Mouse (Mus musculus): ENCODE data around the gene Nedd9. TPM values are rescaled to one million over a fixed set of nuclear protein-coding genes. Genes with fewer than 3 reads are reported as not detected.
A peak's percentile ranks its signal among the peaks of the same experiment; 100 is the strongest.

Gene Nedd9
- polyA plus RNA-seq, 1 experiment from 2014 or later, result 16.4 TPM

DNA sequence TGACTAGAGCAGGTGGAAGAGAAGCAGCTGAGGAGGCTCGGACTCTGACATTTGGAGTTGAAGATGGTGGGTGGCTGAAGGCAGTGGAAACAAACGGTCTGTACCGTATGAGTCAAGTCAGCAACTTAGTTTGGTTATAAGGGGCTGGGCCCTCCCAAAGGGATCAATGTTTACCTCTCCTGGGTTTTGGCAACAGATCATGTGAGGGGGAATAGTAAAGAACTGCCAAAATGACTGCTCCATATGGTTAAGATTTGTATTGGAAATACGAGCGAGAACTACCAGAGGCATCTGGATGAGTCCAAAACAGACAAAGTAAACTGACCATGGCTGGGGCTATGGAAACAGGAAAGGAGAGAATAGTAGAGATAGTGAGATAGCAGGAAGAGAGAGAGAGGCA is 64.6 kb downstream of the Nedd9 start:
- no peaks in the 10 kb centered on the region for H3K36me3 ChIP-seq
- no peaks in the 10 kb centered on the region for H3K4me1 ChIP-seq
- no peaks in the 10 kb centered on the region for H3K27me3 ChIP-seq
- WGBS, result 87% methylated on average over 5 of the region's 5 CpGs
- H3K9me3 ChIP-seq, result no peaks in the 10 kb centered on the region
- H3K4me2 ChIP-seq (replicated peaks), result no peak overlapping the region
- no peak overlapping the region for H3K9ac ChIP-seq (replicated peaks)
- no peak overlapping the region for H3K4me3 ChIP-seq
- H3K27ac ChIP-seq (replicated peaks), result no peak overlapping the region
- no peak for ATAC-seq (ENCODE audit: low FRiP score, low read depth)

DNA sequence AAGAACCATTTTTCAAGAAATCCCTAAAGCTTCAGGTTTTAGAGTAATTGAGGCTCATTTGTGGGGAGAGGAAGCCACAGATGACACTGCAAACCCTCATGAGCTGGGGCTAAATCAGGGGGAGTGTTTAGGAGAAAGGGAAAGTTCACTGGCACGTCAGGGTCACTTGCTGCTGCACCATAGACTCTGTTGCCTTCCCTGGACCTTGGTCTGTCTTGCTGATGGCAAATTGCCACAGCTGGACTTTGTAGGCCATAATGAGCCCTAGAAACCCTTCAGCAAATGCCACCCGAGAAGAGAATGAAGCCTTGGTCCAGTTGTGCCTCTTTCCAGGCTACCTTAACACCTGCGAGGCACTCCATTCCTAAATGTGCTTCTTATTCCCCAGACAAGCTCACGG is 66.8 kb downstream of the Nedd9 start:
- 86% methylated on average over 4 of the region's 4 CpGs for WGBS
- Histone ChIP-seq H3K27ac (replicated peaks) (no peak overlapping the region), H3K4me3 (no peak overlapping the region), H3K4me1 (peaks cover 10% of the 10 kb centered on the region; the same call in 1 of the 2 replicates), H3K4me2 (replicated peaks) (no peak overlapping the region), H3K36me3 (no peaks in the 10 kb centered on the region), H3K27me3 (no peaks in the 10 kb centered on the region), H3K9me3 (no peaks in the 10 kb centered on the region), H3K9ac (replicated peaks) (no peak overlapping the region)
- no peak for ATAC-seq (ENCODE audit: low FRiP score, low read depth)

DNA sequence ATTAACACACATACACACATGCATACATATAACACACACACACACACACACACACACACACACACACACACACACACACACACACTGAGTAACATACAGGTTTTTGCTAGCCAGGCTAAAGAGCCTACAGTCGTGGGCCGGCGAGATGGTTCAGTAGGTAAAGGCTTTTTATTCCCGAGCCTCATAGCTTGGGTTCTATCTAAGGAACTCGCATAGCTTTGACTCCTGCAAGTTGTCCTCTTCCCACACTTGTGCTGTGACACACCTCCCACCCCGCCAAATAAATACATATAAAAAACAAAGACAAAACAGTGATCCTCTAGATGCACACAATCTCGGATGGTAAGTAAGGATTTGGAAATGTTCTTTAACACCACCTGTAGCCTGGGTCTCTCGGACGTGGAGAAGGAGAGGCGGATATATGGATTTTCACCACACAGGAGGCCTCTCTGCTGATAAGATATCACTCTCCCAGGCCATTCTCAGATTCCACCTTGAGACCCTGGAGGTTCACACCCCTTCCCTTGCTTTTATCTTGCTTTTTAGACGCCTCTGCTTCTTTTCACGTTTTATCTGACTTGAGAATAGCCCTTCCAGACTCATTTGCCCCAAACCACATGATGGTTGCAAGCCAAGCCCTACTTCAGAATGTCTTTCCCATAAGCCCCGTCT is 68.8 kb downstream of the Nedd9 start:
- ATAC-seq (ENCODE audit: low FRiP score, low read depth), result no peak
- Histone ChIP-seq H3K27ac (replicated peaks) (no peak overlapping the region), H3K9me3 (no peaks in the 10 kb centered on the region), H3K4me3 (no peak overlapping the region), H3K36me3 (no peaks in the 10 kb centered on the region), H3K4me2 (replicated peaks) (no peak overlapping the region), H3K9ac (replicated peaks) (no peak overlapping the region), H3K4me1 (peaks cover 10% of the 10 kb centered on the region; the same call in 1 of the 2 replicates), H3K27me3 (no peaks in the 10 kb centered on the region)
- 87% methylated on average over 13 of the region's 13 CpGs for WGBS

DNA sequence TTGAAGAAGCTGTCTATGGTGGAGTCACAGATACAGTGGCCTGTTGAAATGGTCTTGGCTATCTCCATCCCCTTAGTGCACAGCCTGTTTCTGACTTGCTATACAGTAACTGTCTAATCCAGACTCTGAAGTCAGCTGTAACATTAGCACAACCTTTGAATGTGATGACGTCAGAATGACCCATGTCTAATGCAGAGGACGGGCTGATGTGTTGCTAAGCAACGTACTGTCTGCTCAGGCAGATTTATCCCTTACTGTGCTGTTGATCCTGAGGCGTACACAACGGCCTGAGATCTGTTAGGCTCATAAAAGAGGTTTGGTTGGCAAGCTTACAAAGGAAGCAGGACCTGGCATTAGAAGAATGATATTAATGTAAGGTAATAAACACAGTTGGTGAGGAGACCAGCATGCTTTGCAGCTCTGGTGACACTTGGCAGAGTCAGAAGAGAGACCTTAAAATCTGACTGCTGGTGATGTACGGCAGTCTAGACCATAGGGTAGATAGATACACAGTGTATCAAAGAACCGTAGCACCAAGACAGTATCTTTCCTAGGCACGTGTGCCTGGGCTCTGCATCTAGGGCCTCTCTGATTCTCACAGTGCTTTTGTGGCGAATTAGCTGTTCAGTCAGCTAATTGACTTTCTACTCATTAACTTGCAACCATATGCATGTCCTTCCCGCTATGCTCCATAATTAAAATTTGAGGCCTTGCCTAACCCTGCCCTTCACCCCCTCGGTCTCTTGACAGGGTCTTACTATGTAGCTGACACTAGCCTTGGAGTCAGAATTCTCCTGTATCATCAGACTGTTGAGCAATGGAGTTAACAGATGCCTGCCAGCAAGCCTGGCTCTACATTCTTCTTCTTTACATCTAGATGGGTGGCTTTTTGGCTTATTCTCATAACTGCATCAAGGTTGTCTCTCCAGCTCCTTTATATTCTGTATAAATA is 70.8 kb downstream of the Nedd9 start:
- H3K9me3 ChIP-seq, result no peaks in the 10 kb centered on the region
- H3K4me1 ChIP-seq, result peaks cover 10% of the 10 kb centered on the region; the same call in 1 of the 2 replicates
- no peak overlapping the region for H3K4me3 ChIP-seq
- 76% methylated on average over 11 of the region's 11 CpGs for WGBS
- no peaks in the 10 kb centered on the region for H3K36me3 ChIP-seq
- no peak overlapping the region for H3K4me2 ChIP-seq (replicated peaks)
- ATAC-seq (ENCODE audit: low FRiP score, low read depth), result peak; percentile 60; the same call in 1 of the 2 replicates
- no peak overlapping the region for H3K9ac ChIP-seq (replicated peaks)
- 0 out of 2 replicates have a peak overlapping the region, but pooled peaks have one; percentile 35 for H3K27ac ChIP-seq (replicated peaks)
- no peaks in the 10 kb centered on the region for H3K27me3 ChIP-seq

DNA sequence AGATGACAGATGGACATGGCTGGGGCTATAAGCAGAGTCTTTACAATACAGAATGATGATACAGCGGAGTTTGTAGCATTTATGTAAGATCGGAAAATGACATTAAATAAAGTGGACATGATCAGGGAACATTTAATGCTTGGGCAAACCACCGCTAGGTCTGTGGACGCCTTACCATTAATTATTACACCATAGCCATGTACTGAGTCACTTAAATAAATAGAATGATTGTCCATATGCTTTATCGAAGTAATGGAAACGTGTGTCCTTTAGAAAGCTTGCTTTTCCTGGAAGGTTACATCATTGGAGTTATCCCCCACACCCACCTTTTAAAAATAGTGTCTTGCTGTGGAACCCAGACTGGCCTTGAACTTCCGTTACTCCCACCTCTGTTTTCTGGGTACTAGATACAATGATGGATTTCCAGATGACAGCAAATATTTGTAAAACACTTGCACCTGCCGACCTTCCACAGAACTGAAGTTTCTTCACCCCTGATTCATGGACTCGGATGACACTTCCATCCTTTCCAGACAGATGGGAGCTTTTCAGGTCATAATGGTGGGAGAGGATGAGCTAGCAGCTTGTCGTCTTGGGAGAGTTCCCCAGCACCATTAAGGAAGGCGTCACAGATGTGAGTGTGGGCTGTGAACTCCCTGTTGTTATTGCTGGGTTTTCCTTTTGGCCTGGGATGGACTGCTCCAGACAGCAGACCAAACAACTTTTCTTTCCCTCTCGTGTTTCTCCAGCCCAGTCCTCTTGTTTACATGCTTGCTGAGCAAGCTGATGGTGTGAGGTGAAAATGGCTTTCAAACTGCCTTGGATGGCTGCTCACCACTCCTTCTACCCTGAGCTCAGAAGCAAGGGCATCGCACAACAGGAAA is 76.7 kb downstream of the Nedd9 start:
- H3K4me2 ChIP-seq (replicated peaks), result no peak overlapping the region
- H3K36me3 ChIP-seq, result no peaks in the 10 kb centered on the region
- H3K27me3 ChIP-seq, result no peaks in the 10 kb centered on the region
- H3K27ac ChIP-seq (replicated peaks), result no peak overlapping the region
- ATAC-seq (ENCODE audit: low FRiP score, low read depth), result no peak
- H3K4me1 ChIP-seq, result no peaks in the 10 kb centered on the region
- H3K9me3 ChIP-seq, result no peaks in the 10 kb centered on the region
- H3K9ac ChIP-seq (replicated peaks), result no peak overlapping the region
- WGBS, result 87% methylated on average over 13 of the region's 13 CpGs
- no peak overlapping the region for H3K4me3 ChIP-seq

DNA sequence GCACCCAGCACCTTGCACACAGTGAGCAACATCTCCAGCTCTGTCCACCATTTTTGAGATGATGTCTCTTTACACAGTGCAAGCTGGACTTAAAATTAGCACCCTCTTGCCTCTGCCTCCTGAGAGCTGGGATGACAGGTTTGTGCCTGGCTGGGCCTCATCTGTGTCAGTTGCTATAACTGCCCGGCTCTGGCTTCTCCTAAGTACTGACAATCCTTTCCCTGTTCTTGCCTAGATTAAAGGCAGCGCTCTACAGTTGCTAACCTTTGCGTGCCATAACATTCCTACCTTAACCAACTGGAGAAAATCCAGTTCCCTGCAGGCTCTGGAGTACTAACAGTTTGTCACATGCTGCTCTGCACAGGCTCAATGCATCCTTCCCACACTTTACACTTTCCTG is 77.9 kb downstream of the Nedd9 start:
- H3K9me3 ChIP-seq, result no peaks in the 10 kb centered on the region
- H3K27me3 ChIP-seq, result no peaks in the 10 kb centered on the region
- ATAC-seq (ENCODE audit: low FRiP score, low read depth), result no peak
- H3K4me1 ChIP-seq, result no peaks in the 10 kb centered on the region
- no peaks in the 10 kb centered on the region for H3K36me3 ChIP-seq
- no peak overlapping the region for H3K27ac ChIP-seq (replicated peaks)
- H3K4me2 ChIP-seq (replicated peaks), result no peak overlapping the region
- 91% methylated on average over 3 of the region's 3 CpGs for WGBS
- H3K4me3 ChIP-seq, result no peak overlapping the region
- H3K9ac ChIP-seq (replicated peaks), result no peak overlapping the region

DNA sequence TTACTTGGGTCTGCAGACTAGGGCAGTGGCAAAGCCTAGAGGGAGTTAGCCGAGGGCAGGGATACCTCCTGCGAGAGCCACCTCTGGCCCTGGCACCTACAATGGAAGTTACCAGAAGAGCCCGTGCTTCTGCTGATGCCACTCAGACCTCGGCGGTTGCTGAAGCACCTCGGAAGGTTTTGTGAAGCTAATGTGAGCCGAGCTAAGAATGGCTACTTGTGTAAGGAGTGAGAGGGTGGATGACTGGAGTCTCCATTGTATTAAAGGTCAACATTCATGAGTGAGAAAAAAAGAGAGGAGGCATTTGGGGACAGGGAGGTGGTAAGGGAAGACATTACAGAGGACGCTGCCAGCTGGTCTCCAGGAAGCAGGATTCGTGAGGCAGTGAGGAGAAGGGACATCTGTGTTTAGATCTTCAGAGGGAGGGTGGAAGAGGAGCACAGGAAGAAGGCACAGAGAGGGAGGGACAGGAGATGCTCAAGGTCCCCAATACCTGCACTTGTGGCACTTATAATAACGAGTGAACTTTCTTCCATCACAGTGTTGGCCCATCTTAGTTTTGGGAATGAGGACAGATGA is 78.7 kb downstream of the Nedd9 start:
- H3K27ac ChIP-seq (replicated peaks), result no peak overlapping the region
- no peak overlapping the region for H3K9ac ChIP-seq (replicated peaks)
- no peak overlapping the region for H3K4me3 ChIP-seq
- no peaks in the 10 kb centered on the region for H3K9me3 ChIP-seq
- H3K4me2 ChIP-seq (replicated peaks), result no peak overlapping the region
- no peaks in the 10 kb centered on the region for H3K27me3 ChIP-seq
- no peaks in the 10 kb centered on the region for H3K4me1 ChIP-seq
- WGBS, result 87% methylated on average over 10 of the region's 10 CpGs
- H3K36me3 ChIP-seq, result no peaks in the 10 kb centered on the region
- ATAC-seq (ENCODE audit: low FRiP score, low read depth), result no peak

DNA sequence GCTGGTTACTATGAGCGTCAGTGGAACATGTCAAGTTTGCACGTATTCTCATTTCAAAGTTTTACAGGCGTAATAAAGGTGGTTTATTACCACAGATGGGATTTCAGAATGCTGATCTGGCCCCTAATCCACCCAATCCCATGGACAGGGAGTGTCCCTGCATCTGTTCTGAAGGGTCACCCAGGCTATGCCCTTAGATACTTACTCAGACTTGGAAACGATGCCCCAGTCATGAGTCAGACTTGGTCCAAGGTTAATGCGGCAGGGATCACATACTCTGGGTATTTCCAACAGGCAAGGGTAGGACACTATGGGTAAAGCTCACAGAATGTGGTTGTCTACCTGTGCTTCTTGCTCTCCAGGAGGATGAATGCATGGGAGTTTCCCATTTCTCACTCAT is 82.2 kb downstream of the Nedd9 start:
- no peak overlapping the region for H3K4me3 ChIP-seq
- no peaks in the 10 kb centered on the region for H3K36me3 ChIP-seq
- no peak overlapping the region for H3K4me2 ChIP-seq (replicated peaks)
- no peak overlapping the region for H3K27ac ChIP-seq (replicated peaks)
- no peak overlapping the region for H3K9ac ChIP-seq (replicated peaks)
- ATAC-seq (ENCODE audit: low FRiP score, low read depth), result no peak
- H3K27me3 ChIP-seq, result no peaks in the 10 kb centered on the region
- peaks cover 8% of the 10 kb centered on the region; the same call in 1 of the 2 replicates for H3K4me1 ChIP-seq
- no peaks in the 10 kb centered on the region for H3K9me3 ChIP-seq
- WGBS, result 94% methylated on average over 5 of the region's 5 CpGs

DNA sequence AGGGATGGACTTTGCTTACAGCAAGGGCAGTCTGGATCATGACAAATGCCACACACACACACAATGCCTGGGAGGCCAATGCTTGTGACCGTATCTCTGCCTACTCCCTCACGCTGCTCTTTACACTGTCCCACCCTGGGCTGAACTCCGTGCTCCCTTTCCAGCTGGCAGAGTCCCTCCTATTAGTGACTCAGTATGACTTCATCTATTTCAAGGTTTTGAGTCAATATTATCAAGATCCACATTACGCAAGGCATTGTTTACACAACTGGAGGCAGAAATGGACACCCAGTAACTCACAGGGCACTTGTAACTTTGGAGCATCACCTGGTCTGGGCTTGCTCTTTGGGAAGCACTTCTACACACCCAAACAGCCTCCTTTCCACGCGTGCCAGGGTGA is 83.3 kb downstream of the Nedd9 start:
- Histone ChIP-seq H3K36me3 (no peaks in the 10 kb centered on the region), H3K27ac (replicated peaks) (no peak overlapping the region), H3K4me3 (no peak overlapping the region), H3K4me2 (replicated peaks) (no peak overlapping the region), H3K27me3 (no peaks in the 10 kb centered on the region), H3K4me1 (peaks cover 8% of the 10 kb centered on the region; the same call in 1 of the 2 replicates), H3K9ac (replicated peaks) (no peak overlapping the region), H3K9me3 (no peaks in the 10 kb centered on the region)
- ATAC-seq (ENCODE audit: low FRiP score, low read depth), result no peak
- WGBS, result 90% methylated on average over 6 of the region's 6 CpGs

DNA sequence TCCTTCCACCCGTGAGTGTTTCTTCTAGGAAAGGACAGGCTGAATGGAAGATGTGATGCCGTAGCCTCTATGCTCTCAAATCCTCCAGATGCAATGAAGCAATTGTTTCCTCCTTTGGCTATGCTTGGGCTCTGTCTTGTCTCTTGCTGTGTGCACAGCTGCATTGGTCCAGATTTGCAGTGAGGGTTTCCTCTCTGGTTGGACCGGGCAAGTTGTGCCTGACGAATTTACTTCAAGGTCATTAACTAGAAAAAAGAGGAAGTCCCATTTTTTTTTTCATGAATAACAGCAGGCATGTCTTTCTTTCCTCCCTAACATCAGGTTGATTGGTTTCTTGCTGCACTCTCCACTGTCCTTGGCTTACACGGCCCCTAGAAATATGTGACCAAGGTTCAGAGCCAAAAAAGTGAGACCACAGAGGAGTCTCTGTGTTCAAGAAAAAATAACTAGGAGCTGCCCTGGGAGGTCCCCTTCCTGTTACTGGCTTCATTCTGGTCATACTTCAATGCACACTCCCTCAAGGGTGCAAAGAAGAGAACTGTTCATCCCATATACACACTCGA is 84.6 kb downstream of the Nedd9 start:
- Histone ChIP-seq H3K9ac (replicated peaks) (no peak overlapping the region), H3K27me3 (no peaks in the 10 kb centered on the region), H3K4me2 (replicated peaks) (no peak overlapping the region), H3K27ac (replicated peaks) (no peak overlapping the region), H3K4me1 (peaks cover 8% of the 10 kb centered on the region; the same call in 1 of the 2 replicates), H3K4me3 (no peak overlapping the region), H3K9me3 (no peaks in the 10 kb centered on the region), H3K36me3 (no peaks in the 10 kb centered on the region)
- 58% methylated on average over 6 of the region's 6 CpGs for WGBS
- ATAC-seq (ENCODE audit: low FRiP score, low read depth), result no peak

DNA sequence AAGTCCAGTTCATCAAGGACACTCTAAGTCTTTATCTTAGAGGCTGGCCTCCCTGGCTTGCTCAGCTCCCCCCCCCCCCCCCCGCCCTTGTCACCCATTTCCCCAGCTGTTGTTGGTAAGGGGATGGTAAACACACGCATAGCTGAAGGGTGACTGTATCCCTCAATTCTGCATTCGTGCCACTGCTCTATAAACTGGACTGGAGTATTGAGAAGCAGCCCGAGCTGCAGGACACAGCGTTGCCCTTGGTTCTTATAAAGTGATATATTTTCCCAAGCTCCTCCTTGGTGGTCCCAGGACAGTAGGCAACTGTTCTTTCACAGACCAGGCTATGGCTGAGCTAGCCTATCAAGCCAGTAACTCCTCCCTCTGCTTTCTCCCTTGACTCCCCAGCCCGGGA is 85.4 kb downstream of the Nedd9 start:
- ATAC-seq (ENCODE audit: low FRiP score, low read depth), result no peak
- no peak overlapping the region for H3K27ac ChIP-seq (replicated peaks)

More for the DNA sequence above, 85.4 kb downstream of the Nedd9 start:
- no peak overlapping the region for H3K4me3 ChIP-seq
- H3K4me2 ChIP-seq (replicated peaks), result no peak overlapping the region
- H3K36me3 ChIP-seq, result no peaks in the 10 kb centered on the region
- H3K9me3 ChIP-seq, result no peaks in the 10 kb centered on the region
- no peak overlapping the region for H3K9ac ChIP-seq (replicated peaks)
- peaks cover 8% of the 10 kb centered on the region; the same call in 1 of the 2 replicates for H3K4me1 ChIP-seq
- WGBS, result 70% methylated on average over 6 of the region's 6 CpGs
- H3K27me3 ChIP-seq, result no peaks in the 10 kb centered on the region
